Mouse (Mus musculus) ES-CJ7 (cell line): ENCODE results near the gene Nipbl.
"Not testable (repeated sequence)": the region's sequence is repeated elsewhere in the genome, so short reads cannot be mapped to it uniquely, and the experiment has no call there.

Source experiments
- DNase-seq: peaks from one replicate; pipeline ENCODE4 v3.0.0; 2011; ENCODE audit warnings: low read depth, low spot score

Gene Nipbl

GRCm38 (mm10) chr15:8294150-8294549, 150.1 kb downstream of the Nipbl start:
- DNase-seq, result no peak

GRCm38 (mm10) chr15:8291251-8291650, 153.0 kb downstream of the Nipbl start:
- DNase-seq, result no peak

- no peak for DNase-seq
Measured at GRCm38 (mm10) chr15:8282155-8282554, 162.1 kb downstream of the Nipbl start.

- DNase-seq, result no peak
Measured at GRCm38 (mm10) chr15:8281701-8282100, 162.6 kb downstream of the Nipbl start.

GRCm38 (mm10) chr15:8279929-8280610, 164.2 kb downstream of the Nipbl start:
- DNase-seq, result no peak

GRCm38 (mm10) chr15:8279320-8279779, 164.9 kb downstream of the Nipbl start:
- DNase-seq, result no peak

GRCm38 (mm10) chr15:8277916-8278315, 166.3 kb downstream of the Nipbl start:
- not testable (repeated sequence) for DNase-seq

- no peak for DNase-seq
Measured at GRCm38 (mm10) chr15:8271952-8272351, 172.3 kb downstream of the Nipbl start.

GRCm38 (mm10) chr15:8268231-8268630, 176.0 kb downstream of the Nipbl start:
- DNase-seq, result no peak

- DNase-seq, result no peak
Measured at GRCm38 (mm10) chr15:8267211-8267610, 177.1 kb downstream of the Nipbl start.

GRCm38 (mm10) chr15:8265946-8266345, 178.3 kb downstream of the Nipbl start:
- no peak for DNase-seq
